Mouse (Mus musculus) thymus, adult 2 months (tissue): ENCODE data around the gene Ankrd54. TPM values are rescaled to one million over a fixed set of nuclear protein-coding genes. Genes with fewer than 3 reads are reported as not detected.

Source experiments
- DNase-seq: peaks from one replicate; pipeline ENCODE4 v3.0.0; 2021
- H3K27ac ChIP-seq: fragments of 200-500 bp; 2 replicates; pipeline ENCODE4 v1.5.1; 2012; ENCODE audit warnings: low read length, control low read depth; ENCODE audit not compliant: control insufficient read depth, insufficient read depth
- H3K27me3 ChIP-seq: fragments of 200-500 bp; 2 replicates; pipeline ENCODE4 v1.6.1; 2012; ENCODE audit warnings: mild to moderate bottlenecking, low read length, moderate library complexity, mixed read lengths; ENCODE audit not compliant: control insufficient read depth, insufficient read depth
- H3K36me3 ChIP-seq: fragments of 200-500 bp; 2 replicates; pipeline ENCODE4 v1.6.1; 2012; ENCODE audit warnings: mild to moderate bottlenecking, low read length, moderate library complexity; ENCODE audit not compliant: control insufficient read depth, insufficient read depth
- H3K4me1 ChIP-seq: fragments of 200-500 bp; replicated peaks from 2 replicates; pipeline ENCODE4 v1.6.1; 2012; ENCODE audit warnings: low read length; ENCODE audit not compliant: control insufficient read depth, insufficient read depth
- H3K4me3 ChIP-seq: fragments of 200-500 bp; 2 replicates; pipeline ENCODE4 v1.5.1; 2012; ENCODE audit warnings: mild to moderate bottlenecking, low read length, control low read depth, moderate library complexity; ENCODE audit not compliant: control insufficient read depth, insufficient read depth
- CTCF ChIP-seq: fragments of 200-500 bp; IDR thresholded peaks from 2 replicates; pipeline ENCODE4 v1.5.1; 2012; ENCODE audit warnings: mild to moderate bottlenecking, control low read depth, low read length, moderate library complexity, borderline replicate concordance; ENCODE audit not compliant: control insufficient read depth, poor library complexity, insufficient read depth; ENCODE audit errors: extremely low read depth
- POLR2A ChIP-seq: fragments of 200-500 bp; IDR thresholded peaks from 2 replicates; pipeline ENCODE4 v1.6.1; 2012; ENCODE audit warnings: mild to moderate bottlenecking, low read length, control low read depth, moderate library complexity; ENCODE audit not compliant: control insufficient read depth, poor library complexity, insufficient read depth; ENCODE audit errors: extremely low read depth
- WGBS: fragments of 180-500 bp; shearing (Covaris S2); methylation state at CpG from one replicate; pipeline ENCODE4 v1.1.7; 2018; 5-methylcytosine and 5-hydroxymethylcytosine counted together
- polyA plus RNA-seq: library from polyadenylated mRNA; depleted of rRNA; stranded (reverse); fragments of >200 nt; gene quantifications from 2 replicates; pipeline ENCODE4 v1.2.3, GENCODE M21; 2012

Ankrd54 gene
- polyA plus RNA-seq, 1 experiment = 171 TPM

- WGBS = 94% methylated on average over 7 of the region's 7 CpGs
- TF ChIP-seq CTCF = no peak
- no peak for TF ChIP-seq POLR2A
- DNase-seq = no peak
- Histone ChIP-seq H3K27me3 (no peaks in the 10 kb centered on the region), H3K36me3 (peaks cover 57% of the 10 kb centered on the region), H3K4me3 (no peak overlapping the region), H3K27ac (no peak overlapping the region), H3K4me1 (no peaks in the 10 kb centered on the region)
Observed at GRCm38 (mm10) chr15:79056601-79057000, 6.1 kb downstream of the Ankrd54 start.

GRCm38 (mm10) chr15:79052366-79052765 is 10.3 kb downstream of the Ankrd54 start:
- no peak for DNase-seq
- Histone ChIP-seq H3K4me3 (no peak overlapping the region), H3K27ac (no peak overlapping the region), H3K36me3 (peaks cover 42% of the 10 kb centered on the region), H3K4me1 (no peaks in the 10 kb centered on the region), H3K27me3 (no peaks in the 10 kb centered on the region)
- 98% methylated on average over 2 of the region's 2 CpGs for WGBS
- TF ChIP-seq POLR2A (no peak), CTCF (no peak)

- no peaks in the 10 kb centered on the region for H3K4me1 ChIP-seq
- TF ChIP-seq POLR2A (no peak), CTCF (no peak)
- H3K27ac ChIP-seq = no peak overlapping the region
- no peak for DNase-seq
- H3K4me3 ChIP-seq = no peak overlapping the region
- no peaks in the 10 kb centered on the region for H3K27me3 ChIP-seq
- peaks cover 39% of the 10 kb centered on the region for H3K36me3 ChIP-seq
- WGBS = 70% methylated on average over 13 of the region's 13 CpGs
Observed at GRCm38 (mm10) chr15:79051461-79052360, 11.0 kb downstream of the Ankrd54 start.

- H3K27ac ChIP-seq = no peak overlapping the region
- WGBS = 69% methylated on average over 2 of the region's 2 CpGs
- H3K36me3 ChIP-seq = peaks cover 32% of the 10 kb centered on the region
- no peak for DNase-seq
- no peak overlapping the region for H3K4me3 ChIP-seq
- TF ChIP-seq POLR2A (no peak), CTCF (no peak)
- no peaks in the 10 kb centered on the region for H3K27me3 ChIP-seq
- H3K4me1 ChIP-seq = no peaks in the 10 kb centered on the region
Observed at GRCm38 (mm10) chr15:79050964-79051363, 11.7 kb downstream of the Ankrd54 start.

- 96% methylated on average over 9 of the region's 9 CpGs for WGBS
- H3K27ac ChIP-seq = no peak overlapping the region
- H3K27me3 ChIP-seq = no peaks in the 10 kb centered on the region
- no peak overlapping the region for H3K4me3 ChIP-seq
- TF ChIP-seq POLR2A = no peak
- TF ChIP-seq CTCF = no peak
- peaks cover 26% of the 10 kb centered on the region for H3K36me3 ChIP-seq
- DNase-seq = no peak
- H3K4me1 ChIP-seq = no peaks in the 10 kb centered on the region
Observed at GRCm38 (mm10) chr15:79050160-79050845, 12.4 kb downstream of the Ankrd54 start.

- no peak overlapping the region for H3K27ac ChIP-seq
- DNase-seq = no peak
- H3K36me3 ChIP-seq = peaks cover 6% of the 10 kb centered on the region
- 0 out of 2 replicates have a peak, but pooled peaks cover under 1% of the 10 kb centered on the region for H3K4me1 ChIP-seq
- TF ChIP-seq CTCF = no peak
- no peak for TF ChIP-seq POLR2A
- 84% methylated on average over 4 of the region's 4 CpGs for WGBS
- no peaks in the 10 kb centered on the region; the same call in 1 of the 2 replicates for H3K27me3 ChIP-seq
- H3K4me3 ChIP-seq = no peak overlapping the region
Observed at GRCm38 (mm10) chr15:79048186-79048585, 14.5 kb downstream of the Ankrd54 start.
